Mouse (Mus musculus) megakaryocyte, embryonic 14.5 days (primary cell): ENCODE data around the gene Dmkn. TPM values are rescaled to one million over a fixed set of nuclear protein-coding genes. Genes with fewer than 3 reads are reported as not detected.

Experiments
- H3K27me3 ChIP-seq: replicated peaks from 2 replicates; pipeline ENCODE3; 2012; ENCODE audit warnings: inconsistent platforms
- H3K36me3 ChIP-seq: replicated peaks from 2 replicates; pipeline ENCODE3; 2012; ENCODE audit warnings: low read length, inconsistent platforms, mixed read lengths
- H3K4me1 ChIP-seq: 2 replicates; pipeline ENCODE4 v1.6.1; 2012; ENCODE audit warnings: inconsistent platforms
- H3K4me3 ChIP-seq: replicated peaks from 2 replicates; pipeline ENCODE3; 2012; ENCODE audit warnings: moderate library complexity, mild to moderate bottlenecking, inconsistent platforms
- H3K9me3 ChIP-seq: 2 replicates; pipeline ENCODE4 v1.6.1; 2012; ENCODE audit warnings: inconsistent platforms
- FLI1 ChIP-seq: IDR thresholded peaks from 2 replicates; pipeline ENCODE4 v1.6.1; 2012; ENCODE audit warnings: low read length, inconsistent platforms, mixed read lengths
- GATA1 ChIP-seq: IDR thresholded peaks from 3 replicates; pipeline ENCODE4 v1.6.1; 2012; ENCODE audit warnings: mixed read lengths, low read length, inconsistent platforms, borderline replicate concordance
- polyA plus RNA-seq: library from polyadenylated mRNA; stranded (reverse); fragments of >175 nt; gene quantifications from 2 replicates; pipeline ENCODE4 v1.2.3, GENCODE M21; 2012; ENCODE audit warnings: low replicate concordance; ENCODE audit not compliant: insufficient read depth

The Dmkn gene
- polyA plus RNA-seq, 1 experiment, result not detected

- H3K4me1 ChIP-seq, result peaks cover 32% of the 10 kb centered on the region
- H3K4me3 ChIP-seq, result no peak overlapping the region
- TF ChIP-seq GATA1 (no peak), FLI1 (no peak)
- H3K9me3 ChIP-seq, result no peaks in the 10 kb centered on the region
- H3K27me3 ChIP-seq, result peaks cover 37% of the 10 kb centered on the region
- no peaks in the 10 kb centered on the region for H3K36me3 ChIP-seq
Observed at GRCm38 (mm10) chr7:30785721-30786546, 22.4 kb downstream of the Dmkn start.

GRCm38 (mm10) chr7:30787377-30788022 lies 23.9 kb downstream of the Dmkn start, which contains the start of gene Krtdap:
TSS of gene Krtdap (plus strand) at chr7:30787896.
- no peaks in the 10 kb centered on the region for H3K9me3 ChIP-seq
- H3K4me1 ChIP-seq, result peaks cover 27% of the 10 kb centered on the region
- peaks cover 41% of the 10 kb centered on the region for H3K27me3 ChIP-seq
- no peak within 1 kb of the TSS for H3K4me3 ChIP-seq
- TF ChIP-seq GATA1, result no peak
- TF ChIP-seq FLI1, result no peak
- no peaks in the 10 kb centered on the region for H3K36me3 ChIP-seq

- no peak for TF ChIP-seq FLI1
- TF ChIP-seq GATA1, result no peak
- Histone ChIP-seq H3K27me3 (peaks cover 41% of the 10 kb centered on the region), H3K9me3 (no peaks in the 10 kb centered on the region), H3K4me3 (no peak overlapping the region), H3K4me1 (peaks cover 22% of the 10 kb centered on the region), H3K36me3 (no peaks in the 10 kb centered on the region)
Observed at GRCm38 (mm10) chr7:30790141-30790540, 26.6 kb downstream of the Dmkn start.

- Histone ChIP-seq H3K27me3 (peaks cover 36% of the 10 kb centered on the region), H3K4me3 (no peak overlapping the region), H3K9me3 (no peaks in the 10 kb centered on the region), H3K36me3 (no peaks in the 10 kb centered on the region), H3K4me1 (peaks cover 22% of the 10 kb centered on the region)
- TF ChIP-seq FLI1 (no peak), GATA1 (no peak)
Observed at GRCm38 (mm10) chr7:30791921-30792320, 28.4 kb downstream of the Dmkn start.

GRCm38 (mm10) chr7:30794921-30795320 lies 31.4 kb downstream of the Dmkn start:
- Histone ChIP-seq H3K36me3 (no peaks in the 10 kb centered on the region), H3K27me3 (peaks cover 14% of the 10 kb centered on the region), H3K9me3 (peaks cover 16% of the 10 kb centered on the region; the same call in 1 of the 2 replicates), H3K4me3 (no peak overlapping the region), H3K4me1 (peaks cover 18% of the 10 kb centered on the region)
- no peak for TF ChIP-seq FLI1
- no peak for TF ChIP-seq GATA1

- Histone ChIP-seq H3K36me3 (no peaks in the 10 kb centered on the region), H3K27me3 (peaks cover 7% of the 10 kb centered on the region), H3K4me1 (peaks cover 12% of the 10 kb centered on the region), H3K4me3 (no peak overlapping the region), H3K9me3 (peaks cover 24% of the 10 kb centered on the region)
- TF ChIP-seq GATA1 (no peak), FLI1 (no peak)
Observed at GRCm38 (mm10) chr7:30796790-30797189, 33.2 kb downstream of the Dmkn start.

- peaks cover 10% of the 10 kb centered on the region for H3K4me1 ChIP-seq
- peaks cover 5% of the 10 kb centered on the region for H3K36me3 ChIP-seq
- H3K9me3 ChIP-seq, result peaks cover 42% of the 10 kb centered on the region
- no peak overlapping the region for H3K4me3 ChIP-seq
- peaks cover 2% of the 10 kb centered on the region for H3K27me3 ChIP-seq
- TF ChIP-seq FLI1 (no peak), GATA1 (no peak)
Observed at GRCm38 (mm10) chr7:30800653-30801052, 37.1 kb downstream of the Dmkn start.

- peaks cover 23% of the 10 kb centered on the region for H3K4me1 ChIP-seq
- TF ChIP-seq FLI1 (no peak), GATA1 (no peak)
- no peaks in the 10 kb centered on the region for H3K27me3 ChIP-seq
Observed at GRCm38 (mm10) chr7:30803256-30803655, 39.7 kb downstream of the Dmkn start.

GRCm38 (mm10) chr7:30804026-30804715 lies 40.6 kb downstream of the Dmkn start:
- H3K9me3 ChIP-seq, result peaks cover 49% of the 10 kb centered on the region
- H3K27me3 ChIP-seq, result no peaks in the 10 kb centered on the region
- TF ChIP-seq GATA1, result no peak
- no peak for TF ChIP-seq FLI1
- H3K36me3 ChIP-seq, result peaks cover 9% of the 10 kb centered on the region
- peaks cover 27% of the 10 kb centered on the region for H3K4me1 ChIP-seq
- H3K4me3 ChIP-seq, result no peak overlapping the region

More at GRCm38 (mm10) chr7:30803256-30803655, 39.7 kb downstream of the Dmkn start:
- Histone ChIP-seq H3K9me3 (peaks cover 51% of the 10 kb centered on the region), H3K4me3 (no peak overlapping the region), H3K36me3 (peaks cover 7% of the 10 kb centered on the region)

GRCm38 (mm10) chr7:30805924-30806323 lies 42.4 kb downstream of the Dmkn start:
- TF ChIP-seq FLI1, result no peak

More at GRCm38 (mm10) chr7:30805924-30806323, 42.4 kb downstream of the Dmkn start:
- Histone ChIP-seq H3K4me3 (no peak overlapping the region), H3K4me1 (peaks cover 40% of the 10 kb centered on the region), H3K27me3 (no peaks in the 10 kb centered on the region), H3K36me3 (peaks cover 9% of the 10 kb centered on the region), H3K9me3 (peaks cover 35% of the 10 kb centered on the region)
